Mouse (Mus musculus): ENCODE data around the gene Amer2. TPM values are rescaled to one million over a fixed set of nuclear protein-coding genes. Genes with fewer than 3 reads are reported as not detected.
A peak's percentile ranks its signal among the peaks of the same experiment; 100 is the strongest.

Gene Amer2
- polyA plus RNA-seq, 1 experiment from 2014 or later = 3.4 TPM

DNA sequence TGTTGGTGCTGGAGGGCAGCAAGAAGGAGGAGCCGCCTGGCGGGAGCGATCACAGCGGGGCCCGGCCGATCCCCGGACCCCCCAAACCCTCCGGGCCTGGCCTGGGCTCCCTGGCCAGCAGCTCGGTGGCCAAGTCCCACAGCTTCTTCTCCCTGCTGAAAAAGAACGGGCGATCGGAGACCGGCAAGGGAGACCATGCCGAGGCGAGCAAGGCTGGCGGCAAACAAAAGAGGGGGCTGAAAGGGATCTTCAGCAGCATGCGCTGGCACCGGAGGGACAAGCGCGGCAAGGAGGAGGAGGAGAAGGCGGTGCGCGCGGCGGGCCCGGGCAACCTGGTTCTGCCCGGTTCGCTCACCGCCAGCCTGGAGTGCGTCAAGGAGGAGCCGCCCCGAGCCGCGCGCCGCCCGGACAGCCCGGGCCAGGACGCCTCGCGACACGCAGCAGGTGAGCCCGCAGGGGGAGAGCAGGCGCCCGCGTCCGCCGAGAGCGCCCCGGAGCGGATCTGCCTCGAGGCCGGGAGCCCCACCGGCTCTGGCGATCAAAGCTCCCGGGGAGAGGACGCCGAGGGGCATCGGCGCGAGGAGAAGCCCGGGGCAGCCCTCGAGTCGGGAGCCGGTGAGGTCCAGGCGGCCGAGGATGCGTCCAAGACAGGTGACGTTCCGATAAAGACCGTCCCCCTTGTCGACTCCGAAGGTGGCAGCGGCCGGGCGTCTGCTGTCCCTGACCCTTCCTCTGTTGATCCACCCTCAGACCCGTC, 5.7 kb downstream of the Amer2 start:
- under 1% methylated on average over 77 of the region's 77 CpGs for WGBS
- no peak for DNase-seq (ENCODE audit: low spot score)

GRCm38 (mm10) chr14:60379323-60379957, 6.4 kb downstream of the Amer2 start:
- WGBS = 53% methylated on average over 20 of the region's 20 CpGs
- Histone ChIP-seq H3K9me3 (replicated peaks) (no peaks in the 10 kb centered on the region), H3K4me1 (peaks cover 25% of the 10 kb centered on the region), H3K27ac (peak overlapping the region; percentile 84; the same call in 1 of the 2 replicates), H3K27me3 (ENCODE audit: low read depth, poor library complexity, severe bottlenecking) (peaks cover 55% of the 10 kb centered on the region), H3K4me3 (peak overlapping the region; percentile 65), H3K36me3 (no peaks in the 10 kb centered on the region)
- peak; percentile 37 for DNase-seq (ENCODE audit: low spot score)

More for the DNA sequence above, 5.7 kb downstream of the Amer2 start:
- H3K4me1 ChIP-seq = peaks cover 25% of the 10 kb centered on the region
- H3K36me3 ChIP-seq = no peaks in the 10 kb centered on the region
- H3K27ac ChIP-seq = peak overlapping the region; percentile 84
- no peaks in the 10 kb centered on the region for H3K9me3 ChIP-seq (replicated peaks)
- peaks cover 55% of the 10 kb centered on the region for H3K27me3 ChIP-seq (ENCODE audit: low read depth, poor library complexity, severe bottlenecking)
- H3K4me3 ChIP-seq = peak overlapping the region; percentile 65

DNA sequence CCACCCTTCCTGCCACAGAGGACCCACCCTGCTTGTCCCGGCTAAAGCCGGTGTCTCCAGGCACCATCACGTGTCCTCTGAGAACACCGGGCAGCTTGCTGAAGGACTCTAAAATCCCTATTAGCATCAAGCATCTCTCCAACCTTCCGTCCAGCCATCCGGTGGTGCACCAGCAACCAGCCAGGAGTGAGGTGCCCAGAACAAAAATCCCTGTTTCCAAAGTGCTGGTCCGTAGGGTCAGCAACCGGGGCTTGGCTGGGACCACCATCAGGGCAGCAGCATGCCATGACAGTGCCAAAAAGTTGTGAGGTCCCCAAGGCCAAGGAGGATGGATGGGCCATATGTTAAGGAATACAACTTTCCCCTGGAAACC, 6.9 kb downstream of the Amer2 start:
- Histone ChIP-seq H3K36me3 (no peaks in the 10 kb centered on the region), H3K9me3 (replicated peaks) (no peaks in the 10 kb centered on the region), H3K4me3 (0 out of 2 replicates have a peak overlapping the region, but pooled peaks have one; percentile 65), H3K4me1 (peaks cover 25% of the 10 kb centered on the region), H3K27me3 (ENCODE audit: low read depth, poor library complexity, severe bottlenecking) (peaks cover 55% of the 10 kb centered on the region), H3K27ac (no peak overlapping the region)
- no peak for DNase-seq (ENCODE audit: low spot score)
- WGBS = 85% methylated on average over 8 of the region's 8 CpGs

GRCm38 (mm10) chr14:60381671-60382070, 8.6 kb downstream of the Amer2 start:
- Histone ChIP-seq H3K36me3 (no peaks in the 10 kb centered on the region), H3K27ac (no peak overlapping the region), H3K27me3 (ENCODE audit: low read depth, poor library complexity, severe bottlenecking) (peaks cover 41% of the 10 kb centered on the region), H3K4me1 (peaks cover 25% of the 10 kb centered on the region), H3K4me3 (no peak overlapping the region), H3K9me3 (replicated peaks) (no peaks in the 10 kb centered on the region)
- DNase-seq (ENCODE audit: low spot score) = no peak
- WGBS = 91% methylated on average over 4 of the region's 4 CpGs

GRCm38 (mm10) chr14:60383816-60384215, 10.8 kb downstream of the Amer2 start:
- H3K27ac ChIP-seq = no peak overlapping the region
- peaks cover 7% of the 10 kb centered on the region for H3K4me1 ChIP-seq
- no peaks in the 10 kb centered on the region for H3K9me3 ChIP-seq (replicated peaks)
- DNase-seq (ENCODE audit: low spot score) = no peak
- 88% methylated on average over 7 of the region's 7 CpGs for WGBS
- H3K4me3 ChIP-seq = no peak overlapping the region
- peaks cover 20% of the 10 kb centered on the region for H3K27me3 ChIP-seq (ENCODE audit: low read depth, poor library complexity, severe bottlenecking)
- no peaks in the 10 kb centered on the region for H3K36me3 ChIP-seq

DNA sequence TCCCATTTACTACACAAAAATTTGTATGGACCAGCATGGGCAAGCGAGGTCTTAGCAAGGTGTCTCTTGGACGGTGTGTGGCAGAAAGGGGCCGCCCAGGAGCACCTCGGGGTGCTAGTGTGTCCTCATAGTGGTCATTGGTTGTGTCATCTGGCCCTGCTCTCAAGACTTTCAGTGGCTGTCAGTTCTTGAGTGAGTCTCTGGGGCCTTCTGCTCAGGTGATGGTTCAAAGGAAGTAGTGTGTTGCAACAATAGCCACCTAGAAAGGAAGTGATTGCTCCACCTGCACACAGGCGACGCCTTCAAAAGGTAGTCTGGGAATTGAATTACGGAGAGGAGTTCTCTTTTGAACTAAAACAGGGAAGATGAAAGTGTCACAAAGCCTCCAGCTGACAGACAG, 11.2 kb downstream of the Amer2 start:
- WGBS = 94% methylated on average over 7 of the region's 7 CpGs
- H3K27ac ChIP-seq = no peak overlapping the region
- no peak for DNase-seq (ENCODE audit: low spot score)
- H3K9me3 ChIP-seq (replicated peaks) = no peaks in the 10 kb centered on the region
- no peaks in the 10 kb centered on the region for H3K36me3 ChIP-seq
- H3K4me3 ChIP-seq = no peak overlapping the region
- H3K4me1 ChIP-seq = peaks cover 2% of the 10 kb centered on the region
- H3K27me3 ChIP-seq (ENCODE audit: low read depth, poor library complexity, severe bottlenecking) = peaks cover 15% of the 10 kb centered on the region

DNA sequence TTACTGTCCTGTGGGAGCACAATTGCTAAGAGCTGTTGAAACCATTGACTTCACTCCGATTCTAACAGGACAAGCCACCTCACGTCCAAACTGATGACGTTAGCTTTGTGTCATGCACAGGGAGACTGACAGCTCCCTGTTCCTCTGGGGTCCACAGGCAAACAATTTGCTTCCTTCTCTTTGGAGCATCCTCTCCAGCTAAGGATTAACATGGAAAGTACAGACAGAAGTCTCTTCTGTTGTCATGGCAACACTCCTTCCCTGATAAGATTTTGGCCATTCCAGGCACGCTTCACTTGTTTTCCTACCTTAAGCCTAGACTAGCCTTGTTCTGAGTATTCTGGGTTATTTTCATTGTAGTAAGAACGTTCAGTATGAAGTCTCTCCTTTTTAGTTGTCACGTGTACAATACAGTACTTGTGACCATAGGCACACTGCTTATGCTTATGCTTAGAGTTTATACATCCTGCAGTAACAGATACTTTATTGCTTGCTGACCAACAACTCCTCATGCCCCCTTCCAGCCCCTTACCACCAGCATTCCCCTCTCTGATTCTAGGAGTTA, 12.1 kb downstream of the Amer2 start:
- WGBS = 71% methylated on average over 6 of the region's 6 CpGs
- H3K36me3 ChIP-seq = no peaks in the 10 kb centered on the region
- no peaks in the 10 kb centered on the region for H3K9me3 ChIP-seq (replicated peaks)
- H3K27me3 ChIP-seq (ENCODE audit: low read depth, poor library complexity, severe bottlenecking) = peaks cover 6% of the 10 kb centered on the region
- no peaks in the 10 kb centered on the region for H3K4me1 ChIP-seq
- no peak for DNase-seq (ENCODE audit: low spot score)
- no peak overlapping the region for H3K4me3 ChIP-seq
- no peak overlapping the region for H3K27ac ChIP-seq

GRCm38 (mm10) chr14:60386591-60387501, 13.8 kb downstream of the Amer2 start:
- 83% methylated on average over 6 of the region's 6 CpGs for WGBS
- DNase-seq (ENCODE audit: low spot score) = no peak
- no peaks in the 10 kb centered on the region for H3K9me3 ChIP-seq (replicated peaks)
- no peaks in the 10 kb centered on the region for H3K36me3 ChIP-seq
- H3K4me1 ChIP-seq = no peaks in the 10 kb centered on the region
- H3K27ac ChIP-seq = no peak overlapping the region
- H3K4me3 ChIP-seq = no peak overlapping the region
- no peaks in the 10 kb centered on the region for H3K27me3 ChIP-seq (ENCODE audit: low read depth, poor library complexity, severe bottlenecking)

- H3K27me3 ChIP-seq (ENCODE audit: low read depth, poor library complexity, severe bottlenecking) = no peaks in the 10 kb centered on the region
- H3K4me1 ChIP-seq = no peaks in the 10 kb centered on the region
- H3K4me3 ChIP-seq = no peak overlapping the region
- H3K9me3 ChIP-seq (replicated peaks) = no peaks in the 10 kb centered on the region
- no peak overlapping the region for H3K27ac ChIP-seq
- DNase-seq (ENCODE audit: low spot score) = no peak
- 76% methylated on average over 2 of the region's 2 CpGs for WGBS
- H3K36me3 ChIP-seq = no peaks in the 10 kb centered on the region
Measured at GRCm38 (mm10) chr14:60388332-60388731, 15.3 kb downstream of the Amer2 start.

DNA sequence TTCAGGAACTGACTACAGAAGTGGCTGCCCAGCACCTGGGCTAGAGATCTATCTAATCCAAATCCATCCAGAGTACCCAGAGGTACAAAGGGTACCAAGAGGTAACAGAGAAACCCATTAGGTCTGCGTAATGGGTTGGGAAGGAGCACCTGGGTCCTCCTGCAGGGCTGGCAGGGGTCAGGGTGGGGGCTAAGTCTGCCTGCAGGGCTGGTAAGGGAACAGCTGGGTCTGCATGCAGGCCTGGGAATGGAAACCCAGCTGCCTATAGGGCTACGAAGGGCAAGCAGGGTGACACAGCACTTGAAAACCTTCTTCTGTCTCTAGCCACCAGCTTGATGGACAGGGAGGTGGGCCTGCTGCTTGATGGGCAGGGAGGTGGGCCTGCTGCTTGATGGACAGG, 19.1 kb downstream of the Amer2 start:
- Histone ChIP-seq H3K9me3 (replicated peaks) (no peaks in the 10 kb centered on the region), H3K4me1 (no peaks in the 10 kb centered on the region), H3K27me3 (ENCODE audit: low read depth, poor library complexity, severe bottlenecking) (no peaks in the 10 kb centered on the region), H3K27ac (no peak overlapping the region), H3K4me3 (no peak overlapping the region), H3K36me3 (no peaks in the 10 kb centered on the region)
- no peak for DNase-seq (ENCODE audit: low spot score)
- WGBS = 74% methylated on average over 2 of the region's 2 CpGs

DNA sequence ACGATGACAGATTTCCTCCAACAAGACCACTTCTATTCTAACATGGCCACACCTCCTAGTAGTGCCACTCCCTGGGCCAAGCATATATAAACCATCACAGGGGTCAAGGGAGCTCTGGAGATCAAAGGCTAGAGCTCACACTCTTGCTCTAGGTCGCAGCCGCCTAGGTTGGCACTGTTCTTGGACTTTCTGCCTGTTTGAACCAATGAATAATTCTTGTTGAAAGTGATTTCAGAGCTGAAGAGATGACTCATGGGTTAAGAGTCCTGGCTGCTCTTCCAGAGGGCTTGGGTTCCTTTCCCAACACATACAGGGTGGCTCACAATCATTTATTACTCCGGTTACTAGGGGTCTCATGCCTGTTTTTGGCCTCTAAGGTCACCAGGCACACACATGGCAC, 24.3 kb downstream of the Amer2 start:
- H3K9me3 ChIP-seq (replicated peaks) = no peaks in the 10 kb centered on the region
- no peaks in the 10 kb centered on the region for H3K27me3 ChIP-seq (ENCODE audit: low read depth, poor library complexity, severe bottlenecking)
- H3K36me3 ChIP-seq = no peaks in the 10 kb centered on the region
- H3K4me3 ChIP-seq = no peak overlapping the region
- H3K27ac ChIP-seq = no peak overlapping the region
- H3K4me1 ChIP-seq = peaks cover 13% of the 10 kb centered on the region; the same call in 1 of the 2 replicates
- no peak for DNase-seq (ENCODE audit: low spot score)
- 80% methylated on average over 4 of the region's 4 CpGs for WGBS

GRCm38 (mm10) chr14:60398861-60399260, 25.8 kb downstream of the Amer2 start:
- WGBS = 57% methylated on average over 7 of the region's 7 CpGs
- Histone ChIP-seq H3K4me1 (peaks cover 13% of the 10 kb centered on the region; the same call in 1 of the 2 replicates), H3K9me3 (replicated peaks) (no peaks in the 10 kb centered on the region), H3K27ac (no peak overlapping the region), H3K36me3 (no peaks in the 10 kb centered on the region), H3K27me3 (ENCODE audit: low read depth, poor library complexity, severe bottlenecking) (no peaks in the 10 kb centered on the region), H3K4me3 (no peak overlapping the region)
- DNase-seq (ENCODE audit: low spot score) = no peak
